Mouse (Mus musculus): ENCODE data around the gene Usp50.

- TF ChIP-seq CTCF (conservative IDR thresholded peaks at IDR 0.05; ENCODE audit: insufficient read depth, insufficient read length, low read depth, low read length) (no peak), POLR2A (IDR thresholded peaks at IDR 0.05; ENCODE audit: low read depth, low read length) (no peak)
Observed at GRCm38 (mm10) chr2:126783370-126783769, at the start of gene Usp50.

All from kidney, adult 2 months (tissue).